Mouse (Mus musculus) layer of hippocampus, postnatal 10 days (tissue): ENCODE measurements around the gene Gm49378. TPM values are rescaled to one million over a fixed set of nuclear protein-coding genes. Genes with fewer than 3 reads are reported as not detected.

Source experiments
- DNase-seq, 2 experiments: peaks; one replicate each; pipeline ENCODE4 v3.0.0; 2021; ENCODE audit warnings: low spot score in 2 of 2
- total RNA-seq, 2 experiments: library from RNA; stranded (reverse); gene quantifications; 2 replicates each; pipeline ENCODE4 v1.2.3; 2021

The Gm49378 gene
- total RNA-seq, 2 experiments from 2014 or later, result 3.0 to 6.1 TPM

DNA sequence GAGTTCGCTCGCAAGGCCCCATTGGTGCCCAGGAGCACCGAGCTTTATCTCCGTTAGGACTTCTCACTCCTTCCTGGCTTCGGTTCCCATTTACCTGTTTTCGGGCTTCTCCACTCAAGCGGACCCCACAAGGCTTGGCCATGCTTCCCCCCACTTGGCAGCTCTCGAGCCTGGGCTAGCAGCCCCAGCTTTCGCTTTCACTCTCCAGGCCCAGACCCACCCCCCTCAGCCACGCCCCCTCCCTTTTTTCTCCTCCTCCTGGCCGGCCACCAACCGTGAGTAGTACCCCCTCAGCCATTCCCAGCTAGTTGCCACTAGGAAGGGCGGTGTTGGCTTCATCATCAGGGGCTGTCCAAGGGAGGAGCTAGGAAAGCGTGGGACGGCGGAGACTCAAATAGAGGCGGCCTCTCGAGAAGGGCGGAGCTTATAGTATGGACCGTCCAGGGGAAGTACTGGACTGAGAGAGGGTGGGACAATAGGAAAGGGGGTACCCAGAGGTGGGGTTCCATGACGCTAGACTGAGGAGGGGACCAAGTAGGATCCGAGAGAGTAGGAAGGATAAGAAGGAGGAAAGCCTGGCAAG, 46.9 kb downstream of the Gm49378 start, which contains the start of gene Psme2:
Gene Psme2, minus strand, starts transcription at position 366 of the 583 bp plus-strand sequence.
- peak; percentile 85 to 89 for DNase-seq

GRCm38 (mm10) chr14:55589771-55590448, 47.8 kb downstream of the Gm49378 start:
- DNase-seq, result no peak

GRCm38 (mm10) chr14:55589271-55589670, 48.4 kb downstream of the Gm49378 start:
- no peak for DNase-seq

DNA sequence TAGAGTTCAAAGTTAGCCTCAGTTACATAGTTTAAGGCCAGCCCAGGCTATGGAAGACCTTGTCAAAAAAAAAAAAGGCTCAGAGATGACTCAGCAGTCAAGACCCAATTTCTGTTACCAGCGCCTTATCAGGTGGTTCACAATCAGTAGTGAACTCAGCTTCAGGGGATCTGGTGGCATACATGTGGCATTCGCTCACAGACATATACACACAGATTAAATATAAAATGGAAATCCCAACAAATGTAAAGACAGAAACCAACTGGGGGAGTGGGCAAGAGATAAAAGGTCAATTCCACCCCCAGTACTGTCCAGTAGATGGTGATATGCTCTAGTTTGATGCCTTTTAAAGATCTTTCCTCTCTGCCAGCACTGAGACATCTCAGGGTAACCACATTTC, 51.5 kb downstream of the Gm49378 start:
- no peak for DNase-seq

GRCm38 (mm10) chr14:55585566-55585960, 52.1 kb downstream of the Gm49378 start:
- DNase-seq, result no peak

DNA sequence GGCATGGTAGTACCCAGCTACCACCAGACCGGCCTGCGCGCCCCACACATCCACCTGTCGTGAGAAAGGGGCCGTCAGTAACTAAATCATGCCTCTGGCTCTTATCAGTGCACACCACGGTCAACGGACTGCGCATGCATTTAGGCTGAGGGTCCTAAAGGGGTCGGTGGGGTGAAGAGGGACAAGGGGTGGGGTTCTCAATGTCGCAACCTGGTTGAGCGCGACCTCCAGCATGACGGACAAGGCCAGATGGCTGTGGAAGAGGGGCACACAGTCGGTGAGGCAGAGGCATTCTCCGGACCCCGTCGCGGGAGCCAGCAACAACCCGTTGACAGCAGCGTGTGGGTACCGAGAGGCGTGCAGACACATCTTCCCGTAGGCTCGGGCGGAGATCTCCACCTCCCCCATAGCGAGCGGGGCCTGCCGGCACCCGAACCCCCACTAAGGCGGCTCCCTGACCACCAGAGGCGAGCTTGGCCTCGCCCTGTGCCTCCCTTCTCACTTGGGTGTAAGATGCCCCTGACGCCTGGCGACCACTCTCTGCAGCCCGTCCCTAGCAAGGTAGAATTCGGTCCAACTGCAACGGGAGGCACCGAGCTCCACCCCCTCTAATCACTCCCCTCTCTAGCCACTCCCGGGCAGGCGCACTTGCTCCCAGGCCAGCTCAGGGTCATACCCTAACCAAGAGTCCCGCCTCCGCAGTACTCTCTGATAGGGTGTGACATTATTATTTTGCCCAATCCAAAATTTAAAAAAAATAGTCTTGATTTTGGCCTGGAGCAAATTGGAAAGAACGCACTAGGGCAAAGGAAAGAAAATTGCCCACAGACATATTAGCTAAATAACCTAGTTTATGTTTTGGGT, 52.8 kb downstream of the Gm49378 start, which contains the start of gene Emc9:
Gene Emc9, minus strand, starts transcription at position 601 of the 864 bp plus-strand sequence.
- peak; percentile 47 to 62 for DNase-seq

DNA sequence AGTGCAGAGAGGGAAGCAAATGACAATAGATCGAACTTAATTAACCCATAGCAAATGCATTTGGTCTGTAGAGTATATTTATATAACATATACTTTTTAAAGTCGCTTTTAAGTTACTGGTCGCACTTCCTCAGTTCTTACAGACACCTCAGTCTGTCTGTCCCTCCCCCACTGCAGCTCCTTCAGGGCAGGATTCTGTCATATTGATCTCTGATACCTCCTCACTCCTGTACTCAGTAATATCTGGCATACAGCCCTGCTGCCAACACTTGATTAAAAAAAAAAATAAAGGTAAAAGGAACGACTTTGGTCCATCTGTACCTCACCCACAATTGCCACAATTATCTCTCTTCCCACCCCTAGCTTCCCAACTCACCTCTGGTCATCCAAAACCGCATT, 53.4 kb downstream of the Gm49378 start:
- no peak for DNase-seq

- no peak for DNase-seq
Measured at GRCm38 (mm10) chr14:55581981-55582681, 55.6 kb downstream of the Gm49378 start.

DNA sequence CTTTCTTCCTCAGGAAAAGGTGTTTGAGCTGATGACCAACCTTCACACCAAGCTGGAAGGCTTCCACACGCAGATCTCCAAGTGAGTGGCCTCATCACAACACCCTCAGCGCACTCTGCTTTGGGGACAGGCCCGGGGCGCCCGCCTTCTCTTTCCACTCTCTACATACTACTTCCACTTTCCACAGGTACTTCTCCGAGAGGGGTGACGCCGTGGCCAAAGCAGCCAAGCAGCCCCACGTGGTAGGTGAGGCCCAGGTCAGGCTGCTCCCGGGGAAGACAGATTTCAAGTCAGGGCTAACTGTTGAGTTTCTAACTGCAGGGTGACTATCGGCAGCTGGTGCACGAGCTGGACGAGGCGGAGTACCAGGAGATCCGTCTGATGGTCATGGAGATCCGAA, 57.0 kb downstream of the Gm49378 start:
- no peak for DNase-seq

GRCm38 (mm10) chr14:55579511-55580496, 57.9 kb downstream of the Gm49378 start:
- DNase-seq, result no peak

Other genes with a start within 250 kb of the Gm49378 start
- gene Dhrs4, start 159.1 kb downstream of the Gm49378 start, total RNA-seq, result 10 to 100 TPM; 16.5 to 17.7 TPM
- 100 to 1,000 TPM; 106 to 144 TPM for gene Carmil3, start 147.2 kb downstream of the Gm49378 start, total RNA-seq
- gene Cpne6, start 127.5 kb downstream of the Gm49378 start, total RNA-seq, result 100 to 1,000 TPM; 306 to 335 TPM
- under 1 TPM; 0.34 to 0.76 TPM for gene Nrl, start 112.9 kb downstream of the Gm49378 start, total RNA-seq
- 10 to 100 TPM; 20.4 to 21.4 TPM for gene Pck2, start 97.6 kb downstream of the Gm49378 start, total RNA-seq
- 10 to 100 TPM; 61.3 to 66.7 TPM for gene Dcaf11, start 77.9 kb downstream of the Gm49378 start, total RNA-seq
- 1 to 10 TPM in 1 of 2 experiments, not detected in 1; 1.2 TPM for gene A730061H03Rik, start 77.5 kb downstream of the Gm49378 start, total RNA-seq
- not detected for gene Fitm1, start 62.3 kb downstream of the Gm49378 start, total RNA-seq
- 10 to 100 TPM; 87.3 to 91.8 TPM for gene Psme1, start 59.8 kb downstream of the Gm49378 start, total RNA-seq
- gene Emc9, start 52.6 kb downstream of the Gm49378 start, total RNA-seq, result 10 to 100 TPM; 50.2 to 54.6 TPM
- 10 to 100 TPM; 54.0 to 62.7 TPM for gene Psme2, start 46.8 kb downstream of the Gm49378 start, total RNA-seq
- 10 to 100 TPM; 35.6 to 37.2 TPM for gene Rnf31, start 46.2 kb downstream of the Gm49378 start, total RNA-seq
- gene Irf9, start 34.3 kb downstream of the Gm49378 start, total RNA-seq, result 10 to 100 TPM; 11.1 to 13.0 TPM
- 1 to 10 TPM; 1.4 to 2.3 TPM for gene Rec8, start 19.9 kb downstream of the Gm49378 start, total RNA-seq
- 100 to 1,000 TPM; 131 to 145 TPM for gene Ipo4, start 1.9 kb downstream of the Gm49378 start, total RNA-seq
- 10 to 100 TPM; 42.0 to 55.9 TPM for gene Tm9sf1, start 5.9 kb upstream of the Gm49378 start, total RNA-seq
- 1 to 10 TPM; 1.3 to 1.5 TPM for gene Tssk4, start 12.3 kb upstream of the Gm49378 start, total RNA-seq
- 10 to 100 TPM; 47.8 to 50.0 TPM for gene Mdp1, start 22.6 kb upstream of the Gm49378 start, total RNA-seq
- gene Gmpr2, start 34.0 kb upstream of the Gm49378 start, total RNA-seq, result 10 to 100 TPM; 29.1 TPM
- gene Nedd8, start 34.2 kb upstream of the Gm49378 start, total RNA-seq, result 100 to 1,000 TPM; 320 to 339 TPM
- gene Tinf2, start 43.9 kb upstream of the Gm49378 start, total RNA-seq, result 10 to 100 TPM; 18.4 to 23.9 TPM
- gene Tgm1, start 76.0 kb upstream of the Gm49378 start, total RNA-seq, result under 1 TPM; 0.16 to 0.18 TPM
- gene Rabggta, start 84.4 kb upstream of the Gm49378 start, total RNA-seq, result 10 to 100 TPM; 42.0 to 54.1 TPM
- 100 to 1,000 TPM; 103 to 110 TPM for gene Dhrs1, start 107.8 kb upstream of the Gm49378 start, total RNA-seq
- gene Nop9, start 107.8 kb upstream of the Gm49378 start, total RNA-seq, result 10 to 100 TPM; 16.4 to 17.1 TPM
- under 1 TPM; 0.47 to 0.89 TPM for gene Cideb, start 120.6 kb upstream of the Gm49378 start, total RNA-seq
- under 1 TPM; 0.45 to 0.64 TPM for gene Ltb4r2, start 123.5 kb upstream of the Gm49378 start, total RNA-seq
- gene Ltb4r1, start 128.1 kb upstream of the Gm49378 start, total RNA-seq, result under 1 TPM; 0.62 to 0.69 TPM
- 1 to 10 TPM; 6.7 to 9.0 TPM for gene Adcy4, start 146.2 kb upstream of the Gm49378 start, total RNA-seq
- gene Ripk3, start 151.0 kb upstream of the Gm49378 start, total RNA-seq, result 1 to 10 TPM in 1 of 2 experiments, under 1 TPM in 1; 0.78 to 2.2 TPM
- 1 to 10 TPM; 3.9 to 5.8 TPM for gene Nfatc4, start 185.2 kb upstream of the Gm49378 start, total RNA-seq
- 10 to 100 TPM; 17.0 to 17.3 TPM for gene Nynrin, start 216.1 kb upstream of the Gm49378 start, total RNA-seq
- gene Cbln3, start 246.5 kb upstream of the Gm49378 start, total RNA-seq, result 1 to 10 TPM in 1 of 2 experiments, under 1 TPM in 1; 0.62 to 1.0 TPM
- 10 to 100 TPM; 11.8 to 13.4 TPM for gene Khnyn, start 247.1 kb upstream of the Gm49378 start, total RNA-seq